Mouse (Mus musculus): ENCODE data around the gene Ppp1r13b.

The Ppp1r13b gene

GRCm38 (mm10) chr12:111882022-111882421 is 25.9 kb downstream of the Ppp1r13b start:
- no peak for DNase-seq (ENCODE audit: low read depth)

- DNase-seq (ENCODE audit: low read depth) = peak; percentile 89
These were observed 29.7 kb downstream of the Ppp1r13b start for GRCm38 (mm10) chr12:111878213-111878612.

GRCm38 (mm10) chr12:111875499-111875898 is 32.4 kb downstream of the Ppp1r13b start:
- DNase-seq (ENCODE audit: low read depth) = no peak

DNA sequence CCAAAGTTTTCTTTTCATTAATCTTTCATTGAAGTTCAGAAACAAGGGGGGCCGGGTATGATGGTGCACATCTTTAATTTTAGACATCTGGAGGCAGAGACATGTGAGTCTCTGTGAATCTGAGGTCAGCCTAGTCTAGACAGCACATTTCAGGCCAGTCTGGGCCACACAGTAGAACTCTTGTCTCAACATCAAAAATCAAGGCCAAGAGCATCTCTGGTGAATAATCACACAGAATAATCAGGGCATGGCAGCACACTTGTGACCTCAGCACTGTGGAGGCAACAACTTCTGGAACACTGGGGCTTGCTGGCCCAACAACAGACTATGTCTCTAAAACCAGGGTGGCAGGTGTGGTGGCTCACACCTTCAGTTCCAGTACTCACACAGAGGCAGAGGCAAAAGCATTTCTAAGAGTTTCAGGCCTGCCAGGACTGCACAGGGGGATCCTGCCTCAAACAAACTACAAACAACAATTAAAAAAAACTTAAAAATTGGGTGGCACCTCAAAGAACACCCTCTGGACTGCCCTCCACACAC is 33.2 kb downstream of the Ppp1r13b start:
- DNase-seq (ENCODE audit: low read depth) = no peak

- no peak for DNase-seq (ENCODE audit: low read depth)
These were observed 35.8 kb downstream of the Ppp1r13b start for GRCm38 (mm10) chr12:111872079-111872478.

DNA sequence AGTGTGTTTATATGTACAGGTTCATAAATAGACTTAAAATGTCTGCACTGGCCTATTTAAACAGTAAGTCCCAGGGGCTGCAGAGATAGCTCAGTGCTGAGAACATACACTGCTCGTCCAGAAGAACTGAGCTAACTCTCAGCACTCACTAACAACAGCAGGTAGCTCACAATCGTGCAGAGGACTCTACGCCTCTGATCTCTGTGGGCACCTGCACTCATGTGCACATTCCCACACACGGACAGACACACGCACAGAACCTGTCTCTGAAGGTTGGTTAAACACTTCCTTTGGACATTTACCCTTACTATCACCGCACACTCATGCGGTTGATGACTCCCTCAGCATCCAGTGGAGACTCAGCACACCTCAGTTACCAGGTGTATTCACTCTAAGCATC is 37.1 kb downstream of the Ppp1r13b start:
- no peak for DNase-seq (ENCODE audit: low read depth)

GRCm38 (mm10) chr12:111869806-111870205 is 38.1 kb downstream of the Ppp1r13b start:
- no peak for DNase-seq (ENCODE audit: low read depth)

DNA sequence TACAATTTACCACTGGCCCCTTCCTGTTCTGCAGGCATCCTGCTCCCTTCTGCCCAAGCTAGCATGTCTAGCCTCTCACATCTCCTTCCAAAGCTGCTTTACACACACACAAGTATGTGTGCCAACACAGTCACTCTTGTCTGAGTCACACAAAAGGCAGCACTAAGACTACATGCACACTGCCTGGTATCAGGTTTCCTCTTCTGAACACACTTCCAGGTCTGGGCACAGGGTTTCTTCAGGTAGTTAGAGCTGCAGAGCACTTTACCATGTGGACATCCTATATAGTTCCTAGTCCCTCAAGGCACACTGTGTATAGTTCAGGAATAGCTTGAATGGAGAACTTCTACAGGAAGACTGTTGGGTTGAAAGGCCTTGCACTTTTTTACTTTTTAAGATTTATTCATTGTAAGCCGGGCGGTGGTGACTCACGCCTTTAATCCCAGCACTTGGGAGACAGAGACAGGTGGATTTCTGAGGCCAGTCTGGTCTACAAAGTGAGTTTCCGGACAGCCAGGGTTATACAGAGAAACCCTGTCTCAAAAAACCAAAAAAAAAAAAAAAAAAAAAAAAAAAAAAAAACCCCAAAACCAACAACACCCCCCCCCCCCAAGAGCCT is 43.6 kb downstream of the Ppp1r13b start:
- DNase-seq (ENCODE audit: low read depth) = no peak

DNA sequence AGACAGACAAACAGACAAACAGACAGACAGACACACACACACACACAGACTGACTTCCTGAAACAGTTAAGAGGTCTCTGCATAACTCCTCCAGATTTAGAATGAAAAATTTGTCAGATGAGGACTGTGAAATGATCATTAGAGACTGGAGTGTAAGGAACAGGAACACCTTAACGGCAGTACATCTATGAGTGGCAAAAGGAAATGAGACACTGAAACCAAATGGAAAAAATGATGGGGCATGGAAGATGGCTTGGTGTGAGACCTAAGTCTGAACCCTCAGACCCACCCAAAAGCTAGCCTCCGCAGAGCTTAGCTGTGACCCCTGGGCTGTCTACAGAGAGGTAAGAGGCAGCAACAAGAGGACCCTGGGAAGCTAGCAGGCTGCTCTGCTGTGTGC is 52.5 kb downstream of the Ppp1r13b start:
- DNase-seq (ENCODE audit: low read depth) = no peak

GRCm38 (mm10) chr12:111853546-111853945 is 54.4 kb downstream of the Ppp1r13b start:
- no peak for DNase-seq (ENCODE audit: low read depth)

DNA sequence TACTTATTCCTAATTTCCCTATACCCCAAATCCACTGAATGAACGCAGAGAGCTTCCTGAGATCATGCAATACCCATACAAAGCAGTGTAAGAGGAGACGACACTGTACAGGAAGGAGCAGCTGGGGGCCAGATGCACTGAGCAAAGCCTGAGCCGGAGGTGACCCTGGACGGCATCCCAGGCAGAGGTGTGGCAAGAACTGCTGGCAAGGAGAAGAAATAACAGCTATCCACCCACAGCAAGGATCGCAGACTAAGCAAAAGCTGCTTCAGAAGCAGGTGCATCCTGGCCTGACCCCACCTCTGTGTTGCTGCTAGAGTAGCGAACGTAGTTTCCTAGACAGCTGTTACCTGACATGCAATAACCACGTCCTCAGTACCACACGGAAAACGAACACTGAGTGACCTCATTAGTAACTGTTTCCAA is 54.9 kb downstream of the Ppp1r13b start:
- DNase-seq (ENCODE audit: low read depth) = peak; percentile 37

DNA sequence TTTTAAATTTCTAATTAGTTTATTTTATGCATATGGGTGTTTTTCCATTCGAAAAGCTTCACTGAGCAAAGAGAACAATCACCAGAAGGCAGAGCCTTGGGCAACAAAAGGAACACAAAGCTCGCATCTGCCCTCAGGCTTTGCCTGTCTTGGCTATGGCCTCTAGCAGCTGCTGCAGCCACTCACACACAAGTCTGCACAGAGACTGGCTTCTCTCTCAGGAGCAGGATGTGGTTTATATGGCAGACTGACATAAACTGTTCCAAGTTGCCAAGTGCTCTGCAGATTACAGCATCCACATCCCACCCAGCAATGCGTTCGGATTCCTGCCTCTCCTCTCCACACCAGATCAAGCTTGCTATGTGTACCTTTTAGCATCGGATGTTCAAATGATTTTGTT is 56.2 kb downstream of the Ppp1r13b start:
- DNase-seq (ENCODE audit: low read depth) = peak; percentile 40

- DNase-seq (ENCODE audit: low read depth) = peak; percentile 36
These were observed 56.7 kb downstream of the Ppp1r13b start for GRCm38 (mm10) chr12:111851235-111851634.

DNA sequence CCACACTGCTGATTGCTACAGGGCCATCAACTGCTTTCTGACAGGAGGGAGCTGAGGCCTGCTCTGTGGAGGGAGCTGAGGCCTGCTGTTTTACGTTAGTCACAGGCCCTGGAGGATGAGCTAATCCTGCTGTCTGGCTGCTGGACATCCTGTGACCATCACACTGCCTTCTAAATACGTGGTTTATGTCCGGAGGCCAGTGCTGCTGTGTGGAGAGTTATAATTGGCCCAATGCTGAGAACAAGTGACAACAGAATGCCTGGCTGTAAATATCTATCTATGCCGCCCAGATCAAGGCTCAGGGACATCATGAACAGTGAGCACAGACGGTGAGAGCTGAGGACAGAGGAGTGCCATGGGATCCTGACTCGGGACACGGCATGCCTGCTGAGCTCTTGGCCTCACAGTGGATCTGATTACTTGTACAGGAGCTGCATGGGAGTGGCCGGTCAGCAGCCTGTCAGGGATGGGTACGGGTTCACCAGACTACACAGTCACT is 59.6 kb downstream of the Ppp1r13b start:
- DNase-seq (ENCODE audit: low read depth) = no peak

DNA sequence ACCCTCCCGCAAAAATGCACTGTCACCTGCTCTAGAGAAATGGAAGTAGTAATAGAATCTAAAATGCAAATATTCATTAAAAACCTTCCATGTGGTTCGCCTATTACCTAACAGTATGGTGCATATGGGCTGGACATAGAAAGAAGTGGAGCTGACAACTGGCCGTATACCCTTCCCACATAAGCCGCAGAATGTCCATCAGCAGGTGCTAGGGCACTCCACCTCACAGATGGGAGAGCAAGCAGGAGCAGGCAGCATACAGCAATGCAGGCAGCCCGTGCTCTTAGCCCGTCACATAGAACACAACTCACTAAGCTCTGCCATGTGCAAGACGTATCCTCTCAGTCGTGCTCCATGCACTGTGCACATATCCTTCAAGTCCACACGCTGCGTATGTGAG is 61.1 kb downstream of the Ppp1r13b start:
- no peak for DNase-seq (ENCODE audit: low read depth)

- DNase-seq (ENCODE audit: low read depth) = no peak
These were observed 62.0 kb downstream of the Ppp1r13b start for GRCm38 (mm10) chr12:111845953-111846352.

GRCm38 (mm10) chr12:111843470-111843869 is 64.4 kb downstream of the Ppp1r13b start:
- no peak for DNase-seq (ENCODE audit: low read depth)

- DNase-seq (ENCODE audit: low read depth) = no peak
These were observed 65.1 kb downstream of the Ppp1r13b start for GRCm38 (mm10) chr12:111842565-111843433.

GRCm38 (mm10) chr12:111833457-111833856 is 74.5 kb downstream of the Ppp1r13b start:
- no peak for DNase-seq (ENCODE audit: low read depth)

GRCm38 (mm10) chr12:111832643-111833042 is 75.3 kb downstream of the Ppp1r13b start:
- DNase-seq (ENCODE audit: low read depth) = no peak

DNA sequence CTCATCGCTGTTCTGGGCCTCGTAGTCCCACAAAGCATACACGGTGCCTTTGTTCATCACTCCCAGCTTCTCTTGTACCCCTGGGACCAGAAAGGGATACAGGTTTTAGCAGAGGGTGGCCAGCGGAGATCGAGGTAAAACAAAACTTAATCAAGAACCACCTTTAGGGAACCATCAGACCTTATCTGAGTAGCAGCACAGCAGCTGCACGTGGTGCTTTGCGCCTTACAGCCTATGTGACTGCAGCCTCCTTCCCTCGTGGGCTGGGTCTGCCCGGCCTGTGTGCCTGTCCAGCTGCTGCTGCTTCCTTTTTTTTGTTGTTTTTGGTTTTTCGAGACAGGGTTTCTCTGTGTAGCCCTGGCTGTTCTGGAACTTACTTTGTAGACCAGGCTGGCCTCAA is 77.5 kb downstream of the Ppp1r13b start:
- no peak for DNase-seq (ENCODE audit: low read depth)

- DNase-seq (ENCODE audit: low read depth) = no peak
These were observed 78.0 kb downstream of the Ppp1r13b start for GRCm38 (mm10) chr12:111829954-111830353.

DNA sequence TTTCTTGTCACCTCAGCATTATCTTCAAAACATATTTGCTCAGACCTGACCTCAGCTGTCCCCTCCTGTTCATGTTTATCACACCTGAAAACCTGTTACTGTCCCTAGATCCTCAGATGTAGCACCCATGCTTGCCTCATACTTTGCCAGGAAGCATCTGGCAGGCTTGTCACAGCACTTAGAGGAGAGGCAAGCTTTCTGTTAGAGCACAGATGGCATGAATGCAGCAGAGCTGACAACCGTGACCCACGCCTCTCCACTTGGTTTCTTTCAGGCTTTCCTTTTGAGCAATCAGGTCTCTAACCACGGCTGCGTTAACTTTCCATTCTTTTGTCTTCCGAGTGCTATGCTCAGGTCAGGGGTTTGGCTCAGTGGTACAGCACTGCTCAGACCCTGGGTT is 78.5 kb downstream of the Ppp1r13b start:
- no peak for DNase-seq (ENCODE audit: low read depth)
